20 mouse cellular contexts compared by ENCODE assay signal in genomic region chr16:24625576-24625975, GRCm38 (mm10).
A peak's percentile ranks its signal among the peaks of the same experiment; 100 is the strongest.
DNase-seq lines count a peak whose midpoint lies in the region; ATAC-seq and TF ChIP-seq lines count a peak whose summit lies in the region.
"Had no signal": no experiment of that assay in that cellular context is flagged by ENCODE, and none has a peak within 500 bp of the region (broad histone marks: within the 10 kb centered on the region; RNA-seq: fewer than 3 reads in every experiment).

No protein-coding gene starts in this region.

- peaks cover 37% of the 10 kb centered on the region for H3K4me1 ChIP-seq in spleen, adult 2 months (ENCODE audit: control insufficient read depth, insufficient read depth, insufficient read length)
- H3K4me1 ChIP-seq: kidney, embryonic 15.5 days had no signal

- no peaks in the 10 kb centered on the region for H3K36me3 ChIP-seq in spleen, adult 2 months (ENCODE audit: control insufficient read depth, insufficient read depth, low read length)
- H3K36me3 ChIP-seq: forebrain, embryonic 12.5 days; kidney, embryonic 15.5 days; lung, embryonic 15.5 days; midbrain, embryonic 12.5 days; neural tube, embryonic 13.5 days had no signal

- 0 out of 2 replicates have a peak overlapping the region, but pooled peaks have one; percentile 12 for H3K27ac ChIP-seq in spleen, adult 2 months (ENCODE audit: insufficient read depth, low read length)
- H3K27ac ChIP-seq: hindbrain, embryonic 14.5 days; kidney, embryonic 15.5 days; lung, embryonic 15.5 days; midbrain, embryonic 12.5 days; neural tube, embryonic 13.5 days; stomach, postnatal 0 days had no signal

- no peaks in the 10 kb centered on the region for H3K27me3 ChIP-seq in spleen, adult 2 months (ENCODE audit: control insufficient read depth, insufficient read depth, low read length)
- H3K27me3 ChIP-seq: forebrain, embryonic 12.5 days; kidney, embryonic 15.5 days; lung, embryonic 15.5 days; midbrain, embryonic 12.5 days; neural tube, embryonic 13.5 days had no signal

- TF ChIP-seq POLR2A in spleen, adult 2 months (IDR thresholded peaks at IDR 0.05; ENCODE audit: low read depth, low read length): no peak

- WGBS in spleen, adult 2 months: 67% methylated on average over 5 of the region's 5 CpGs

- TF ChIP-seq CTCF in spleen, adult 2 months (IDR thresholded peaks at IDR 0.05; ENCODE audit: extremely low read depth, insufficient read depth, insufficient read length, insufficient replicate concordance): no peak

- ATAC-seq in megakaryocyte progenitor cell, adult 5-6 weeks (replicated peaks; ENCODE audit: poor library complexity): peak; percentile 67

- H3K4me3 ChIP-seq in spleen, adult 2 months (ENCODE audit: extremely low read depth, insufficient read depth, insufficient read length): no peak overlapping the region
- H3K4me3 ChIP-seq: forebrain, embryonic 12.5 days; kidney, embryonic 15.5 days; lung, embryonic 15.5 days; midbrain, embryonic 12.5 days; neural tube, embryonic 13.5 days had no signal

- DNase-seq in layer of hippocampus, adult 9-11 months: peak; percentile 27
- no peak for DNase-seq in layer of hippocampus, postnatal 25 days (ENCODE audit: extremely low spot score in 1 of 2, low spot score in 1 of 2)
- no peak for DNase-seq in spleen, adult 2 months (ENCODE audit: low read depth in 1 of 2, low spot score in 2 of 2)
- DNase-seq in spleen, adult 12 weeks (ENCODE audit: low spot score): no peak
- DNase-seq in adrenal gland, postnatal 25 days: no peak
- no peak for DNase-seq in frontal cortex, postnatal 10 days (ENCODE audit: low spot score in 2 of 2)
- DNase-seq: adrenal gland, adult 2 months; cerebellum, adult 9-11 months; gastrocnemius, postnatal 14 days; heart, postnatal 14 days; kidney, postnatal 4 days; layer of hippocampus, postnatal 36 days had no signal
